In genomic region chr1:89757545-89757944, GRCm38 (mm10) we compare ENCODE assay signal across 8 mouse cellular contexts.
DNase-seq lines count a peak whose midpoint lies in the region; ATAC-seq and TF ChIP-seq lines count a peak whose summit lies in the region.

No protein-coding gene starts in this region.

- peak; percentile 22 for DNase-seq in adrenal gland, postnatal 10 days
- no peak for DNase-seq in adrenal gland, postnatal 4 days (ENCODE audit: low spot score in 2 of 2)
- no peak for DNase-seq in layer of hippocampus, adult 2 months (ENCODE audit: low spot score in 2 of 2)
- DNase-seq in layer of hippocampus, adult 9-11 months: no peak
- no peak for DNase-seq in Patski (ENCODE audit: low read depth, low spot score)
- peak; percentile 9 for DNase-seq in lung, postnatal 10 days
- no peak for DNase-seq in left cerebral cortex, postnatal 10 days (ENCODE audit: extremely low spot score in 1 of 2, low spot score in 2 of 2)
- no peak for DNase-seq in right cerebral cortex, postnatal 36 days (ENCODE audit: low spot score in 2 of 2)

- in situ Hi-C loops in Patski (cut with MboI; ENCODE audit: low pct_unique_long_range_greater_than_20kb): no loop called here

- H3K27me3 ChIP-seq in Patski: no peaks in the 10 kb centered on the region

- no peak overlapping the region for H3K27ac ChIP-seq in layer of hippocampus, adult 2 months

- CTCF ChIA-PET in Patski (lab: Charles Lee): interaction anchor here (1.3 kb wide), 1 partner anchor 14 kb away, joined by 3 read pairs; no protein-coding TSS in a partner anchor

- POLR2A ChIA-PET in Patski (lab: Charles Lee): no interaction called here

- H3K4me3 ChIP-seq in layer of hippocampus, adult 2 months: no peak overlapping the region

- intact Hi-C loops in left cerebral cortex, postnatal 10 days (cut with DNase I): no loop called here

- ATAC-seq in Patski: no peak

- peak; percentile 75 for TF ChIP-seq CTCF in layer of hippocampus, adult 2 months (conservative IDR thresholded peaks at IDR 0.05)
- TF ChIP-seq CTCF in Patski (IDR thresholded peaks at IDR 0.05): peak; percentile 68

Comparison
In these comparisons a context has a peak if more than half of its experiments do, and no peak if none do; other contexts are left out.
1. DNase-seq: peak in adrenal gland, postnatal 10 days (single experiment) and lung, postnatal 10 days (single experiment); none in adrenal gland, postnatal 4 days (0 of 2), layer of hippocampus, adult 2 months (0 of 2), layer of hippocampus, adult 9-11 months (single experiment), Patski (single experiment), left cerebral cortex, postnatal 10 days (0 of 2) and right cerebral cortex, postnatal 36 days (0 of 2).